ENCODE assay signal across 30 mouse cellular contexts in the genomic region with DNA sequence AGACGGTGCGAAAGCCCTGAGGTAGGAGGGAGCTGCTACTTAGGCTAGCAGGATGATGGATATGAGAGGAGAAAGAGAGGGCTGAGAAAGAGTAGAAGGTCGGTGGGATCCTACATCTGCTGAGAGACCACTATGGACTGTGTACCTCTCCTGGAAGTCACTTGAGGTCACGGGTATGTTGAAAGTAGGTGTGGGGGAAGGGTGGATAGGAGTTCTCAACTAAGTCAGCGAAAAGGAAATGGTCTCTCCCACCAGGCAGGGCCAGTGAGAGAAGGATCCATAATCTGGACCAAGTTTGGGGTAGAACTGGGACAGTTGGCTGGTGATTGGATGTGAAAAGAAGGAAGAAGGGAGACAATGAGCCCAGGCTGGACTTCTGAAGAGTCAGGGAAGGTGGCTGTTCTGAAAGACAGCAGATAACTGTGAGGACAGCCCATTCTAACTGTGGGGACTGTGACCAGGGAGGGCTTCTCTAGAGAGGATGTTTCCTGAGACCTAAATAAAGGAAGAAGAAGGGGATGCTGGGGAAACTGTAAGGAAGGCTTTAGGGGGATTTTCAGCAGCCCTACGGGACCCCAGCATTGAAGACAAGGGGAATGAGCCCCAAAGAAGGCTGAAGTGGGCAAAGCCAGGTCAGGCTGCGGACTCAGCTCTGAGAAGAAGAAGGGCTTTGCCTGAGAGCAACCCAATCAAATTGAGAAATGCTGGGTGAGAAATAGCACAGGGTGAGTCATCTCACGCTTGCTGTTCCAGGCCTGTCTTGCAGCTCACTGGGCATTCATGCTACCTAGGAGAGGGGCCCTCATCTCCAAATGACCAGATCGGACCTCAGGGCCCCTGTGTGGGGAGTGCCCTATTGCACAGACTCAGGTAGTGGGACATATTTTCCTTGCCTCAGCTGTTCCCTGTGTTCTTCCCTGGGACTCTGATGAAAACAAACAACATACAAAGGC. TPM values are rescaled to one million over a fixed set of nuclear protein-coding genes. Genes with fewer than 3 reads are reported as not detected.
A peak's percentile ranks its signal among the peaks of the same experiment; 100 is the strongest.
DNase-seq lines count a peak whose midpoint lies in the region; ATAC-seq and TF ChIP-seq lines count a peak whose summit lies in the region.
"Had no signal": no experiment of that assay in that cellular context is flagged by ENCODE, and none has a peak within 500 bp of the region (broad histone marks: within the 10 kb centered on the region; RNA-seq: fewer than 3 reads in every experiment).

No protein-coding gene starts in this region.

- WGBS in heart, embryonic 13.5 days, result 68% methylated on average over 9 of the region's 9 CpGs
- 72% methylated on average over 9 of the region's 9 CpGs for WGBS in heart, embryonic 11.5 days (ENCODE audit: insufficient replicate concordance)
- WGBS in liver, embryonic 11.5 days, result 69% methylated on average over 9 of the region's 9 CpGs
- WGBS in liver, postnatal 0 days (ENCODE audit: insufficient replicate concordance), result 66% methylated on average over 9 of the region's 9 CpGs
- WGBS in embryonic facial prominence, embryonic 10.5 days, result 77% methylated on average over 9 of the region's 9 CpGs

- no peak for TF ChIP-seq CTCF in liver, postnatal 0 days (IDR thresholded peaks at IDR 0.05; ENCODE audit: low read depth)
- TF ChIP-seq CTCF in CH12.LX (conservative IDR thresholded peaks at IDR 0.05 in 1 of 2, IDR thresholded peaks at IDR 0.05 in 1 of 2; ENCODE audit: low read depth in 2 of 2, low read length in 2 of 2), result no peak

- in situ Hi-C loops in CH12.LX (cut with MboI; ENCODE audit: low pct_ligation_motif_present, low pct_unique_long_range_greater_than_20kb, low sequenced_read_pairs), result no loop called here

- peak; percentile 47 for DNase-seq in adrenal gland, adult 2 months
- DNase-seq in adrenal gland, postnatal 25 days, result no peak
- DNase-seq in liver, embryonic 11.5 days (ENCODE audit: low spot score), result peak; percentile 11
- DNase-seq in liver, postnatal 0 days, result no peak
- peak; percentile 56 for DNase-seq in CH12.LX (ENCODE audit: extremely low read depth)
- no peak for DNase-seq in embryonic facial prominence, embryonic 10.5 days (ENCODE audit: low spot score)
- DNase-seq: adrenal gland, postnatal 14 days; cerebellum, adult 11-12 months; cerebellum, adult 8-10 months; cerebellum, postnatal 10 days; cerebellum, postnatal 36 days; embryo, embryonic 11 days; gastrocnemius, adult 2 months; gastrocnemius, postnatal 14 days; heart, adult 2 months; kidney, adult 18-20 months; kidney, adult 9 months had no signal

- no peak overlapping the region for H3K27ac ChIP-seq in heart, embryonic 13.5 days (replicated peaks)
- no peak overlapping the region for H3K27ac ChIP-seq in heart, embryonic 11.5 days (ENCODE audit: low read depth, low read length)
- no peak overlapping the region for H3K27ac ChIP-seq in liver, embryonic 11.5 days (ENCODE audit: low read depth, low read length)
- H3K27ac ChIP-seq in liver, postnatal 0 days (ENCODE audit: low read depth), result no peak overlapping the region
- H3K27ac ChIP-seq in CH12.LX (ENCODE audit: insufficient read depth, low read depth), result peak overlapping the region; percentile 34
- no peak overlapping the region for H3K27ac ChIP-seq in embryonic facial prominence, embryonic 10.5 days (replicated peaks)
- H3K27ac ChIP-seq: forebrain, embryonic 10.5 days; forebrain, embryonic 13.5 days; gastrocnemius, adult 2 months; heart, adult 2 months; hindbrain, embryonic 12.5 days; hindbrain, embryonic 15.5 days had no signal

- H3K36me3 ChIP-seq in heart, embryonic 13.5 days, result no peaks in the 10 kb centered on the region
- H3K36me3 ChIP-seq in heart, embryonic 11.5 days (ENCODE audit: control insufficient read depth, insufficient read depth, low read length), result no peaks in the 10 kb centered on the region
- H3K36me3 ChIP-seq in liver, embryonic 11.5 days (ENCODE audit: control insufficient read depth, insufficient read depth, low read length), result no peaks in the 10 kb centered on the region
- H3K36me3 ChIP-seq in liver, postnatal 0 days (replicated peaks; ENCODE audit: insufficient read depth, low read length), result no peaks in the 10 kb centered on the region
- no peaks in the 10 kb centered on the region for H3K36me3 ChIP-seq in CH12.LX (replicated peaks in 1 of 2; ENCODE audit: control insufficient read depth in 1 of 2, insufficient read depth in 1 of 2, low read length in 1 of 2)
- no peaks in the 10 kb centered on the region for H3K36me3 ChIP-seq in embryonic facial prominence, embryonic 10.5 days (replicated peaks)
- H3K36me3 ChIP-seq: forebrain, embryonic 10.5 days; heart, embryonic 12.5 days; hindbrain, embryonic 12.5 days; hindbrain, embryonic 15.5 days had no signal

- ATAC-seq in heart, embryonic 13.5 days (ENCODE audit: extremely low read depth, insufficient number of reproducible peaks, low FRiP score, low TSS enrichment), result 0 out of 2 replicates have a peak, but pooled peaks have one; percentile 35
- no peak for ATAC-seq in heart, embryonic 11.5 days (replicated peaks; ENCODE audit: insufficient number of reproducible peaks, low FRiP score, low TSS enrichment)
- no peak for ATAC-seq in liver, embryonic 11.5 days (replicated peaks; ENCODE audit: low FRiP score)
- no peak for ATAC-seq in liver, postnatal 0 days
- ATAC-seq: CD4-positive, CD25-positive, alpha-beta regulatory T cell, adult 4 months; forebrain, embryonic 13.5 days; forebrain, embryonic 16.5 days; intestine, embryonic 16.5 days; Patski had no signal

- no peaks in the 10 kb centered on the region for H3K4me1 ChIP-seq in heart, embryonic 13.5 days
- no peaks in the 10 kb centered on the region for H3K4me1 ChIP-seq in heart, embryonic 11.5 days (ENCODE audit: control insufficient read depth, insufficient read depth, low read length)
- no peaks in the 10 kb centered on the region for H3K4me1 ChIP-seq in liver, embryonic 11.5 days (replicated peaks; ENCODE audit: control insufficient read depth, insufficient read depth, low read length)
- no peaks in the 10 kb centered on the region for H3K4me1 ChIP-seq in liver, postnatal 0 days (ENCODE audit: insufficient read depth)
- H3K4me1 ChIP-seq in CH12.LX (ENCODE audit: control insufficient read depth in 1 of 2, insufficient read depth in 2 of 2), result peaks cover 41 to 81% of the 10 kb centered on the region in 2 experiments
- H3K4me1 ChIP-seq in embryonic facial prominence, embryonic 10.5 days, result no peaks in the 10 kb centered on the region
- H3K4me1 ChIP-seq: forebrain, embryonic 10.5 days; forebrain, embryonic 13.5 days; heart, embryonic 12.5 days; hindbrain, embryonic 12.5 days; hindbrain, embryonic 15.5 days had no signal

- H3K79me2 ChIP-seq in CH12.LX (replicated peaks; ENCODE audit: control insufficient read depth, extremely low read depth, insufficient read depth, poor library complexity, severe bottlenecking), result no peaks in the 10 kb centered on the region

- H3K9me3 ChIP-seq in heart, embryonic 13.5 days, result no peaks in the 10 kb centered on the region
- no peaks in the 10 kb centered on the region for H3K9me3 ChIP-seq in heart, embryonic 11.5 days (replicated peaks; ENCODE audit: control insufficient read depth, low read length)
- H3K9me3 ChIP-seq in liver, embryonic 11.5 days (ENCODE audit: control insufficient read depth, low read length), result no peaks in the 10 kb centered on the region
- H3K9me3 ChIP-seq in liver, postnatal 0 days (ENCODE audit: low read length), result no peaks in the 10 kb centered on the region
- H3K9me3 ChIP-seq in CH12.LX (replicated peaks; ENCODE audit: low read length), result peaks cover 2% of the 10 kb centered on the region
- no peaks in the 10 kb centered on the region for H3K9me3 ChIP-seq in embryonic facial prominence, embryonic 10.5 days
- H3K9me3 ChIP-seq: forebrain, embryonic 10.5 days; forebrain, embryonic 13.5 days; heart, embryonic 12.5 days; hindbrain, embryonic 12.5 days; hindbrain, embryonic 15.5 days had no signal

- no peak for TF ChIP-seq POLR2A in CH12.LX (IDR thresholded peaks at IDR 0.05; ENCODE audit: low read depth, low read length)

- no peak for TF ChIP-seq EP300 in liver, postnatal 0 days (IDR thresholded peaks at IDR 0.05; ENCODE audit: low read depth)
- TF ChIP-seq EP300 in CH12.LX (IDR thresholded peaks at IDR 0.05; ENCODE audit: low read length), result peak; percentile 93

- no peak overlapping the region for H3K4me3 ChIP-seq in heart, embryonic 13.5 days
- H3K4me3 ChIP-seq in heart, embryonic 11.5 days (ENCODE audit: low read depth, low read length), result no peak overlapping the region
- no peak overlapping the region for H3K4me3 ChIP-seq in liver, embryonic 11.5 days (ENCODE audit: low read depth, low read length)
- H3K4me3 ChIP-seq in liver, postnatal 0 days (ENCODE audit: low read depth, low read length), result no peak overlapping the region
- H3K4me3 ChIP-seq in CH12.LX (replicated peaks in 1 of 3; ENCODE audit: low read depth in 2 of 3, low read length in 2 of 3, poor library complexity in 1 of 3), result no peak overlapping the region
- no peak overlapping the region for H3K4me3 ChIP-seq in embryonic facial prominence, embryonic 10.5 days
- H3K4me3 ChIP-seq: forebrain, embryonic 10.5 days; forebrain, embryonic 13.5 days; gastrocnemius, adult 2 months; heart, adult 2 months; heart, embryonic 12.5 days; hindbrain, embryonic 12.5 days; hindbrain, embryonic 15.5 days had no signal

- H3K9ac ChIP-seq in heart, embryonic 13.5 days, result no peak overlapping the region
- no peak overlapping the region for H3K9ac ChIP-seq in heart, embryonic 11.5 days (ENCODE audit: low read depth, low read length)
- no peak overlapping the region for H3K9ac ChIP-seq in liver, embryonic 11.5 days (ENCODE audit: low read depth, low read length)
- no peak overlapping the region for H3K9ac ChIP-seq in liver, postnatal 0 days (replicated peaks)
- peak overlapping the region; percentile 22; the same call in 1 of the 2 replicates for H3K9ac ChIP-seq in CH12.LX (ENCODE audit: insufficient read depth, low read depth)
- H3K9ac ChIP-seq: forebrain, embryonic 13.5 days; heart, embryonic 12.5 days; hindbrain, embryonic 12.5 days; hindbrain, embryonic 15.5 days had no signal

- no peaks in the 10 kb centered on the region for H3K27me3 ChIP-seq in heart, embryonic 13.5 days (replicated peaks)
- H3K27me3 ChIP-seq in heart, embryonic 11.5 days (ENCODE audit: control insufficient read depth, insufficient read depth, low read length), result no peaks in the 10 kb centered on the region
- H3K27me3 ChIP-seq in liver, embryonic 11.5 days (replicated peaks; ENCODE audit: control insufficient read depth, insufficient read depth, low read length), result no peaks in the 10 kb centered on the region
- H3K27me3 ChIP-seq in liver, postnatal 0 days (ENCODE audit: insufficient read depth, low read length), result no peaks in the 10 kb centered on the region
- H3K27me3 ChIP-seq in CH12.LX (replicated peaks), result no peaks in the 10 kb centered on the region
- no peaks in the 10 kb centered on the region for H3K27me3 ChIP-seq in embryonic facial prominence, embryonic 10.5 days (replicated peaks; ENCODE audit: low read depth, poor library complexity, severe bottlenecking)
- H3K27me3 ChIP-seq: forebrain, embryonic 13.5 days; heart, embryonic 12.5 days; hindbrain, embryonic 12.5 days; hindbrain, embryonic 15.5 days had no signal

- no peak; the same call in 1 of the 2 replicates for TF ChIP-seq RAD21 in CH12.LX (IDR thresholded peaks at IDR 0.05; ENCODE audit: low read depth, low read length)

- H3K4me2 ChIP-seq in heart, embryonic 13.5 days, result no peak overlapping the region
- no peak overlapping the region for H3K4me2 ChIP-seq in heart, embryonic 11.5 days
- no peak overlapping the region for H3K4me2 ChIP-seq in liver, embryonic 11.5 days
- H3K4me2 ChIP-seq in liver, postnatal 0 days (ENCODE audit: low read depth, low read length), result no peak overlapping the region
- peak overlapping the region; percentile 24 for H3K4me2 ChIP-seq in CH12.LX (ENCODE audit: insufficient read depth, low read depth, poor library complexity, severe bottlenecking)
- H3K4me2 ChIP-seq: forebrain, embryonic 13.5 days; heart, embryonic 12.5 days; hindbrain, embryonic 12.5 days; hindbrain, embryonic 15.5 days had no signal

- dilution Hi-C loops in CH12.LX (cut with MboI; ENCODE audit: extremely low pct_ligation_motif_present, extremely low pct_unique_long_range_greater_than_20kb, low sequenced_read_pairs), result no loop called here

RNA-seq across cellular contexts. Expression of a gene that starts 23.2 kb away (rescaled TPM):
- total RNA-seq in adrenal gland, adult 2 months (2021), result under 1 TPM; 0.28 to 0.40 TPM
- 0.25 and 0.28 TPM in 2 replicates for polyA plus RNA-seq in adrenal gland, adult 2 months (2012; rRNA removed)
- total RNA-seq in adrenal gland, postnatal 25 days (2021), result 0.29 and 0.43 TPM in 2 replicates
- 0.07 TPM in 1 of 2 replicates, not detected in the other for polyA plus RNA-seq in heart, embryonic 13.5 days (2015; fragmentation: Nextera tagmentation; extraction: Ambion mirVana)
- polyA plus RNA-seq in heart, embryonic 11.5 days (2014; fragmentation: Nextera tagmentation; extraction: Ambion mirVana), result 0.04 and 0.08 TPM in 2 replicates
- polyA plus RNA-seq in liver, embryonic 11.5 days (2014; fragmentation: Nextera tagmentation; extraction: Ambion mirVana), result not detected in 2 replicates
- 0.07 and 0.09 TPM in 2 replicates for polyA plus RNA-seq in liver, postnatal 0 days (2015; fragmentation: Nextera tagmentation; extraction: Ambion mirVana)
- total RNA-seq in CH12.LX (2012; rRNA removed), result 23.2 and 31.0 TPM in 2 replicates
- total RNA-seq in CH12.LX (2014; rRNA removed), result 18.9 and 24.7 TPM in 2 replicates
- 11.5 and 12.7 TPM in 2 replicates for polyA plus RNA-seq in CH12.LX (2012; ENCODE audit: insufficient read length, low read depth)
- polyA plus RNA-seq in embryonic facial prominence, embryonic 10.5 days (2016; fragmentation: Nextera tagmentation; extraction: Ambion mirVana), result not detected in 2 replicates
- total RNA-seq: hematopoietic stem cell, adult 5-6 weeks had no signal
- polyA plus RNA-seq: C2C12; heart, embryonic 12.5 days; intestine, embryonic 16.5 days had no signal

Comparison
In these comparisons a context has a peak if more than half of its experiments do, and no peak if none do; other contexts are left out.
1. DNase-seq: peak in adrenal gland, adult 2 months (single experiment), liver, embryonic 11.5 days (single experiment) and CH12.LX (single experiment); none in adrenal gland, postnatal 25 days (single experiment), liver, postnatal 0 days (single experiment) and embryonic facial prominence, embryonic 10.5 days (single experiment).